Mouse (Mus musculus): ENCODE measurements around the gene Wfdc17.

DNA sequence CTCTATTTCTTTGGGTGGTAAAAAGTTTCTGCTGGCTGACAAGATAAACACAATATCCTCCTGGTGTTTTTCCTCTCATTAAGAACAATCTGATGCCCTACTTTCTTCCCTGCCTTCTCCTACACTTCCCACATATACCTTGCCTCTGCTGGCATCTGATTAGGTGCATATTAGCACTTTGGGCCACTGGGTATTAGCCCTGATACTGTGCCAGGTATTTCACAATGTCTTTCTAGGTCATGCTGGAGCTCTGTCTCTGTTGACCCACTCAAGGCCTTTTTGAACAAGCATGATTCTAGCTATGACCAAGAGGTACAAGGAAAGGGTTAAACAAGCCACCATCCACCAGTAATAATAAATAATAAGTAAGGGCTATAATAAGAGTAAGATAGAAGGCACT is 32.0 kb upstream of the Wfdc17 start:
- TF ChIP-seq CTCF (conservative IDR thresholded peaks at IDR 0.05; ENCODE audit: insufficient read depth, insufficient read length, low read depth, low read length) (no peak), POLR2A (IDR thresholded peaks at IDR 0.05; ENCODE audit: low read depth, low read length) (no peak)
